Mouse (Mus musculus) midbrain, embryonic 13.5 days (tissue): Measurements from ENCODE around the gene Fbp1. TPM values are rescaled to one million over a fixed set of nuclear protein-coding genes. Genes with fewer than 3 reads are reported as not detected.
"Not testable (repeated sequence)": the region's sequence is repeated elsewhere in the genome, so short reads cannot be mapped to it uniquely, and the experiment has no call there.

Source experiments
- ATAC-seq: fragments of 200-750 bp; cut with Nextera tagmentation; 2 replicates; pipeline ENCODE4 v1.8.0; 2017; ENCODE audit warnings: mild to moderate bottlenecking, moderate TSS enrichment, moderate library complexity
- H3K27ac ChIP-seq: fragments of 300-500 bp; sonication (generic); 2 replicates; pipeline ENCODE4 v1.5.1; 2015; ENCODE audit warnings: inconsistent platforms, mild to moderate bottlenecking, moderate library complexity
- H3K27me3 ChIP-seq: fragments of 300-500 bp; sonication (generic); 2 replicates; pipeline ENCODE4 v1.6.1; 2015; ENCODE audit warnings: mild to moderate bottlenecking, inconsistent platforms
- H3K36me3 ChIP-seq: fragments of 300-500 bp; sonication (generic); 2 replicates; pipeline ENCODE4 v1.6.1; 2015; ENCODE audit warnings: mild to moderate bottlenecking, inconsistent platforms
- H3K4me1 ChIP-seq: fragments of 300-500 bp; sonication (generic); replicated peaks from 2 replicates; pipeline ENCODE4 v1.6.1; 2015; ENCODE audit warnings: inconsistent platforms
- H3K4me2 ChIP-seq: fragments of 300-500 bp; sonication (generic); replicated peaks from 2 replicates; pipeline ENCODE4 v1.6.1; 2015; ENCODE audit warnings: moderate library complexity, mild to moderate bottlenecking, inconsistent platforms
- H3K4me3 ChIP-seq: fragments of 300-500 bp; sonication (generic); replicated peaks from 2 replicates; pipeline ENCODE4 v1.5.1; 2015; ENCODE audit warnings: mild to moderate bottlenecking, inconsistent platforms
- H3K9ac ChIP-seq: fragments of 300-500 bp; sonication (generic); replicated peaks from 2 replicates; pipeline ENCODE4 v1.6.1; 2015; ENCODE audit warnings: mild to moderate bottlenecking, inconsistent platforms
- H3K9me3 ChIP-seq: fragments of 300-500 bp; sonication (generic); 2 replicates; pipeline ENCODE4 v1.6.1; 2016; ENCODE audit warnings: mild to moderate bottlenecking, inconsistent platforms
- WGBS: fragments of 180-500 bp; shearing (Covaris S2); methylation state at CpG from one replicate; pipeline ENCODE4 v1.1.7; 2015; 5-methylcytosine and 5-hydroxymethylcytosine counted together
- polyA plus RNA-seq: library from polyadenylated mRNA; unstranded; fragments of >200 nt; fragmentation: Nextera tagmentation; extraction: Ambion mirVana; gene quantifications from 2 replicates; pipeline ENCODE4 v1.2.1, GENCODE M21; 2015

The Fbp1 gene
- polyA plus RNA-seq, 1 experiment from 2014 or later = not detected

DNA sequence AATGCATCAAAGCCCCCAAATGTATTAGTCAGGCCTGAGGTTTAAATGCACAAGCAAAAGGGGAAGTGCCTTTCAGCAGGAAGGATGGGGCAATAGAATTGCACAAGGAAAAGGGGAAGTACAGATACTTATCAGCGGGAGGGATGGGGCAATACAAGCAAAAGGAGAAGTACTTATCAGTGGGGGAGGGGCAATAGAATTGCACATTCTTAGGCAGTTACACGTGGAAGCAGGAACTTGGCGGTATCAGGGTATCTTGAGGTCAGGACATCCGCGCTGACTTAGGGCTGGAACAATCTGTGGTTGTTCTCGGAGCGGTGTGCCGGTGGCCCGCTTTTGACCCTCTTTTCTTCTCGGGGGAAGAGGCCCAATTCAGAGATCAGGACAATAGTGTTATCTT, 28.8 kb downstream of the Fbp1 start:
- H3K36me3 ChIP-seq, H3K27ac ChIP-seq, H3K9me3 ChIP-seq, ATAC-seq, H3K27me3 ChIP-seq, H3K4me2 ChIP-seq, H3K4me3 ChIP-seq, H3K9ac ChIP-seq, H3K4me1 ChIP-seq: not testable (repeated sequence)
- 91% methylated on average over 10 of the region's 10 CpGs for WGBS

DNA sequence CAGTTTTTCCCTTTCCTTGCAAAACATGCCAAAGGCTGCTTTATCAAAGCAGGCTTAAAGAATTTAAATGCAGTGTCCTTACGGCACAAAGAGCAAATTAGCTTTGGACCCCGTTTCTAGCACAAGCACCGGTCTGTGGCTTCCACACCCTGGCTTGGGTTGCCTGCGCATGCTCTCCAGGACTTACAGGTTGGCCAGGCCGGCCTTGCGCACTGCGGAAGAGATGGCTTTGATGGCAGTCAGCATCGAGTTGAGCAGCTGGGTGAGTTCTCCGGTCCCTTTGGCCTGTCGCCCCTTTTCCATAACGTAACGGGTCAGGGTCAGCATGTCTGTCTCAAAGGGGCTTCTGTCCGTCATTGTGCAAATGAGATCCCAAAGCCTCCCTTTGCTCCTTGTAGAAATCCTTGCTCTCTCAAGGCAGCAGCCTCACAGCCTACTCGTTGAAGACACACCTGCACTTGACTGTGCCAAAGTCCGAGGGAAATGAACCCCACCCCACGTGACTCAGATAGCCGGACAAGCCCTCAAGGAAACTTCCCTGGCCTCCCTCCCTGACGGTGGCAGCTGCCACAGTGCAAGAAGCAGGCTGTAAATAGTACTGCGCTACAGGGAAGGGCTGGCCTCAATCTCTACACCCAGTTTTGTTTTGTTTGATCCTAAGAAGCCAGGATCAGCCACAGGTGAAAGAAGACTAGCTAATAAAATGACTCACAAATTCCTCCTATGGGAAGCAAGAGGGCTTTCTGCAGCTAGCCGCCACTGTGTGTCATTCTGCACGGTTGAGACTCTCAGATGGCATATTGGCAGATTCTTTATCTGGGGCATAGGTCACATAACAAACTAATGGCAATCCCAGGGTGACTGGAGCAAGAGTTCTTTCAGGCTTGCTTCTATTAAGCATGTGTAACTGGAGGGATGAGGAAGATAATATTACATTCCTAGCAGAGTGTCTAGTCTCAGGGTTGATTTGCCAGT, 29.9 kb downstream of the Fbp1 start, which contains the start of gene Fbp2:
Gene Fbp2 (minus strand): TSS at position 482 of the 975 bp plus-strand sequence.
- Histone ChIP-seq H3K9me3 (no peaks in the 10 kb centered on the region), H3K36me3 (no peaks in the 10 kb centered on the region), H3K27me3 (no peaks in the 10 kb centered on the region), H3K27ac (no peak within 1 kb of the TSS), H3K4me1 (no peaks in the 10 kb centered on the region), H3K4me3 (no peak within 1 kb of the TSS), H3K9ac (no peak within 1 kb of the TSS), H3K4me2 (no peak within 1 kb of the TSS)
- ATAC-seq = no peak
- WGBS = 73% methylated on average over 21 of the region's 21 CpGs

DNA sequence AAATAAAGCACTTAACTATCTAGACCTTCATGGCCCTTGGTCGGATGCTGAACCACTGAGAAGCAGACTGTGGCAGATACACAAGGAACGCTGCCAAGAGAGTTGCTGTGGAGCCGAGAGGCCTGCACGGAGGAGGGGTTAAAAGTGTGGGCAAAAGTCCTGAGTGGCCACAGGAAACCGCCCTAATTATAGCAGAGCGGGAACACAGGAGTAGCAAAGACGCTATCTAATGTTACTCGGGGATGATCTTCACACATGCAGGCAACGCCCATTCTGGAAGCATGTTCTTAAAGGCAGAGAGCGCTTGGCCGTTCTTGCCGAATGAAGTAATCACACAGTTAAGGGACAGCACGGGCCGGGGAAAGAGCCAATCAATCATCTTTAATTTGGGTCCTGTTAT, 31.2 kb downstream of the Fbp1 start:
- ATAC-seq = peak; percentile 19; the same call in 1 of the 2 replicates

DNA sequence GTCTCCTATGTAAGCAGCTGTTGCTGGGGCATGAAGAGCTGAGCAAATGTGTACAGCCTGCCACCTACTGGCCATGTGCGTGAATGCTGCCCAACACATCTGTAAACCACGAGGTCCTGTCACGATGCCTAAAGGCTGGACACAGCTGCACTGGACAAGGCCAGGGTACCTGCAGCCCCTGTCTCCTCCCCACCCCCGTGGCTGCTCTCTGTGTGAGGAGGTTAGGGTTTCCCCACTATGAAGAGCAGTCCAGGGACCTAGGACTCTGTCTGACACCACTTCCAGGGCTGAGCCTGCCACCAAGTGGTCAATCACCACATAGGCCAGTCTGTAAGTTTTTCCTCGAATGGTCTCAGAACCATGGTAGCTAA, 31.8 kb downstream of the Fbp1 start:
- H3K36me3 ChIP-seq = no peaks in the 10 kb centered on the region
- peak overlapping the region; percentile 57 for H3K4me2 ChIP-seq
- peak; percentile 95 for ATAC-seq
- H3K9ac ChIP-seq = peak overlapping the region; percentile 46; the same call in 1 of the 2 replicates
- H3K4me3 ChIP-seq = peak overlapping the region; percentile 39
- no peak overlapping the region for H3K27ac ChIP-seq
- WGBS = 7% methylated on average over 5 of the region's 5 CpGs
- no peaks in the 10 kb centered on the region for H3K9me3 ChIP-seq
- no peaks in the 10 kb centered on the region for H3K27me3 ChIP-seq
- no peaks in the 10 kb centered on the region for H3K4me1 ChIP-seq

More for the DNA sequence above, 31.2 kb downstream of the Fbp1 start:
- H3K27ac ChIP-seq = no peak overlapping the region
- no peak overlapping the region for H3K4me3 ChIP-seq
- H3K27me3 ChIP-seq = no peaks in the 10 kb centered on the region
- H3K4me1 ChIP-seq = no peaks in the 10 kb centered on the region
- no peaks in the 10 kb centered on the region for H3K36me3 ChIP-seq
- 90% methylated on average over 14 of the region's 14 CpGs for WGBS
- no peaks in the 10 kb centered on the region for H3K9me3 ChIP-seq
- H3K9ac ChIP-seq = no peak overlapping the region
- H3K4me2 ChIP-seq = no peak overlapping the region

DNA sequence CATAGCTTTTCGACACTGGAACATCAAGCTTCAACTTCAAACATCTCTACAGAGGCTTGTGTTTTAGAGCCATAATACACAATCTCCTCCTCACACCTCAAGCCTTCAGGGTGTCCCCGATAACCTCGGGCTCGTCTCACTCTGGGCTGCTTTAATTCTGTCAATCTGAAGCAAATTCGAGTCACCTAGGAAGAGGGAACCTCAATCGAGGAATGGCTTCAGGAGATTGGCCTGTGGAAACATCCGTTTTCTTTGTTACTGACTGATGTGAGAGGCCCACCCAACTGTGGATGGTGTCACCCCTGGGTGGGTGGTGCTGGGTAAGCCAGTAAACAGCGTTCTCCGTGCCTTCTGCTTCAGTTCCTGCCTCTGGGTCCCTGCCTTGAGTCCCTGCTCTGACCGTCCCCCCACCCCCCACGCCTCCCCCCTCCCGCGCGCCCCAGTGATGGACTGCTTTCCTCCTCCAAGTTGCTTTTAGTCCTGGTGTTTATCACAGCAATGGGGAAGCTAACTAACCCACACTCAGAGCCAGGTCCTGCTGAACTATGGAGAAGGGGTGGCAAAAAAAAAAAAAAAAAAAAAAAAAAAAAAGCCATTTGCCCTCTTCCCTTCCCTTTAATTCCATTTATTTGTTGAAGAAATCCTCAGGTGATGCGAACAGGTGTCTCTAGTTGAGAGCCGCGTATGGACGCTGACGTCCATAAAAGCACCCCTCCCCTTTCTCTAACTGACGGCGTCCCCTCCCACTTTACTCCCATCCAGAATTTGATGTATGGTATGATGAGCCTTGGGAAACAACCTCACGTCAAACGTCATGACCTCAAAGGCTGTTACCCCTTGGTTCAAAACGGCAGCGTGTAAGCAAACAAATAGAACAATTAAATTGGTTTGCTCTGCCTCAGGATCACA, 32.4 kb downstream of the Fbp1 start:
- 32% methylated on average over 25 of the region's 25 CpGs for WGBS
- ATAC-seq = peak; percentile 24
- Histone ChIP-seq H3K9me3 (no peaks in the 10 kb centered on the region), H3K27ac (no peak overlapping the region), H3K9ac (peak overlapping the region; percentile 46; the same call in 1 of the 2 replicates), H3K4me3 (peak overlapping the region; percentile 39), H3K27me3 (no peaks in the 10 kb centered on the region), H3K4me1 (no peaks in the 10 kb centered on the region), H3K36me3 (no peaks in the 10 kb centered on the region), H3K4me2 (peak overlapping the region; percentile 57)

DNA sequence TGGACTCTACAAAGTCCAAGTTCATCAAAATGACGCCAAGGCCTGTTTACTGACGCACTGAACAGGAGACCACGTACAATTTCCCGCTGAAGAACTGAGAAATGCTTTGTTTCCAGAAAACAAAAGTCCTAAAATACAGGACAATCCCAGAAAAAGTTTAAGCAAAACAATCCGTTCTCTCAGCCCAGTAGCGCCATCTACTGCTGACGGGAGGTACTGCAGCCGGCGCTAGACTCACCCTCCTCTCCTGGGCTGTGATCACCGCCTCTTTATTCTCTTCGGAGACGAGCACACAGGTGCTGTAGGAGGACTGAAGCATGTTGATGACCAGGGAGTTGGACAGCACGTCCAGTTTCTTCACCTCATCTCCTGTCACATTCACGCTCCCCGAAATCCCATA, 33.4 kb downstream of the Fbp1 start:
- no peaks in the 10 kb centered on the region for H3K36me3 ChIP-seq
- H3K4me1 ChIP-seq = no peaks in the 10 kb centered on the region
- no peak overlapping the region for H3K4me3 ChIP-seq
- no peaks in the 10 kb centered on the region for H3K9me3 ChIP-seq
- ATAC-seq = no peak
- H3K9ac ChIP-seq = no peak overlapping the region
- 10% methylated on average over 15 of the region's 15 CpGs for WGBS
- no peaks in the 10 kb centered on the region for H3K27me3 ChIP-seq
- 0 out of 2 replicates have a peak overlapping the region, but pooled peaks have one; percentile 5 for H3K4me2 ChIP-seq
- no peak overlapping the region for H3K27ac ChIP-seq

DNA sequence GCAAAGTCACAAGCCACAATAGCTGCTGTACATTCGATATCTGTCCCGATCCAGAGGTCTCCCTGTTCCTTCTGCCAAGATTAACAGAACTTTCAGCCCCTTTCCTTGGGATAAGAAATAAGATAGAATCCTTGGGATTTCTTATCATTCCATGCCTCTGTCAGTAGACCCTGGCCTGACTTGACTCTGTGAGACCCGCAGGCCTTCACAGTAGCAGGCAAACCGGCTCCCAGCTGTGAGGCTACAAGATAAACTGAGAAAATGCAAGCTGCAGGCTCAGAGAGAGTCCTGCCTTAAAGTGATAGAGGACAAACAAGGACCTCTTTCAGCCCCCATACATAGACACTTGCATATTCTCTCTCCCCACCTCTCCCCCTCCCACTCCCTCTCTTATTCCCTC, 54.7 kb downstream of the Fbp1 start:
- Histone ChIP-seq H3K4me2 (no peak overlapping the region), H3K4me1 (no peaks in the 10 kb centered on the region), H3K9me3 (no peaks in the 10 kb centered on the region), H3K36me3 (no peaks in the 10 kb centered on the region), H3K4me3 (no peak overlapping the region), H3K9ac (no peak overlapping the region), H3K27ac (no peak overlapping the region), H3K27me3 (no peaks in the 10 kb centered on the region)
- no peak for ATAC-seq
- 43% methylated on average over 4 of the region's 4 CpGs for WGBS

DNA sequence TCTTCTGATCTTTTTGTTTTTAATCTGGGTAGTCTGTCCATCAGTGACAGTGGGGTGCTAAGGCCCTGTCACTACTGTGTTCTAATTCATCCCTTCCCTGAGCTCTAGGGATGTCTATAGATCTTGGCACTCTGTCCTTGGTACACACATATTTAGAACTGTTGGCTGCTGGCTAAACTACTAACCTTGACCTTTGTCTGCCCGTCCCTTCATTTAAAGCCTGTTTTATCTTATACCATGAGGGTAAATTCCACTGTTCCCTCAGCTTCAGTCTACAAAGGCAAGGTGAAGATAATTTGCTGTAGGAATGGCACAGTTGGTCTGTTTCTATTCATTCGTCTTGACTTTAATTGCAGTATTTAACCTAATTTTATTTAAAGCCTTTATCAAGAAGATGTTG, 55.8 kb downstream of the Fbp1 start:
- H3K4me3 ChIP-seq = no peak overlapping the region
- no peaks in the 10 kb centered on the region for H3K9me3 ChIP-seq
- H3K27ac ChIP-seq = no peak overlapping the region
- no peaks in the 10 kb centered on the region for H3K4me1 ChIP-seq
- no peaks in the 10 kb centered on the region for H3K36me3 ChIP-seq
- H3K4me2 ChIP-seq = no peak overlapping the region
- 84% methylated on average over 2 of the region's 2 CpGs for WGBS
- H3K9ac ChIP-seq = no peak overlapping the region
- ATAC-seq = no peak
- H3K27me3 ChIP-seq = no peaks in the 10 kb centered on the region

DNA sequence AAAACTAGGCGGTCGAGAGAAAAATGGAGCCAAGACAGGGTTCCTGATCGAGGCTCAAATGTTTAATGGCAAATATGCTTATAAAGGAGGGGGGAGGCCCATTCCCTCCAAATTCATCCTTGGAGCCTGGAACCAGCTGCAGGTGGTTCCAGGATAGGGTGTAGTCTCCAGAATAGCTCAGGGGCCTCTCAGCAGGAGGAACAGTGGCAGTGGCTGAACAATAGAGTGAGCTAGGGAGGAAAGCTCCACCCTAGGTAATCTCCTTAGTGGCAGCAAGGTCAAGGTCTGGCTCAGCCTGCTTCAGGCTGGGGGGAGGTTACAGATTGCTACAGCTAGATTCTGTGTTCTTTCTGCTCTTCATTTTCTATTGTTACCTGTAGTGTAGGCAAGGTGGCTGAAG, 72.4 kb downstream of the Fbp1 start:
- ATAC-seq, H3K4me2 ChIP-seq: not testable (repeated sequence)
- WGBS = 71% methylated on average over 3 of the region's 3 CpGs

More for the DNA sequence above, 72.4 kb downstream of the Fbp1 start:
- H3K27ac ChIP-seq, H3K9me3 ChIP-seq, H3K9ac ChIP-seq, H3K4me3 ChIP-seq, H3K36me3 ChIP-seq, H3K27me3 ChIP-seq, H3K4me1 ChIP-seq: not testable (repeated sequence)

Other genes with a start within 250 kb of the Fbp1 start
- 34.7 and 37.0 TPM in 2 replicates for gene Platr25, start 127.6 kb downstream of the Fbp1 start, polyA plus RNA-seq
- 10.8 and 12.2 TPM in 2 replicates for gene Gm5141, start 102.5 kb downstream of the Fbp1 start, polyA plus RNA-seq
- 0.44 TPM in 1 of 2 replicates, not detected in the other for gene Fbp2, start 29.9 kb downstream of the Fbp1 start, polyA plus RNA-seq
- gene 2010111I01Rik, start 76.6 kb upstream of the Fbp1 start, polyA plus RNA-seq = 28.4 and 28.6 TPM in 2 replicates